Mouse (Mus musculus) intestine, embryonic 15.5 days (tissue): ENCODE measurements around the gene Abcc12. TPM values are rescaled to one million over a fixed set of nuclear protein-coding genes. Genes with fewer than 3 reads are reported as not detected.

Source experiments
- ATAC-seq: fragments of 200-750 bp; cut with Nextera tagmentation; 2 replicates; pipeline ENCODE4 v1.8.0; 2017; ENCODE audit warnings: moderate TSS enrichment, moderate library complexity
- H3K27ac ChIP-seq: fragments of 300-500 bp; sonication (generic); 2 replicates; pipeline ENCODE4 v1.5.1; 2015; ENCODE audit warnings: mild to moderate bottlenecking, inconsistent platforms
- H3K27me3 ChIP-seq: fragments of 300-500 bp; sonication (generic); replicated peaks from 2 replicates; pipeline ENCODE4 v1.6.1; 2015; ENCODE audit warnings: inconsistent platforms
- H3K36me3 ChIP-seq: fragments of 300-500 bp; sonication (generic); 2 replicates; pipeline ENCODE4 v1.6.1; 2015; ENCODE audit warnings: inconsistent platforms
- H3K4me1 ChIP-seq: fragments of 300-500 bp; sonication (generic); replicated peaks from 2 replicates; pipeline ENCODE4 v1.6.1; 2015; ENCODE audit warnings: inconsistent platforms
- H3K4me2 ChIP-seq: fragments of 300-500 bp; sonication (generic); replicated peaks from 2 replicates; pipeline ENCODE4 v1.6.1; 2015; ENCODE audit warnings: mild to moderate bottlenecking, inconsistent platforms
- H3K4me3 ChIP-seq: fragments of 300-500 bp; sonication (generic); replicated peaks from 2 replicates; pipeline ENCODE4 v1.5.1; 2015; ENCODE audit warnings: inconsistent platforms
- H3K9ac ChIP-seq: fragments of 300-500 bp; sonication (generic); 2 replicates; pipeline ENCODE4 v1.6.1; 2015; ENCODE audit warnings: inconsistent platforms
- H3K9me3 ChIP-seq: fragments of 300-500 bp; sonication (generic); 2 replicates; pipeline ENCODE4 v1.6.1; 2016; ENCODE audit warnings: inconsistent platforms
- WGBS: fragments of 180-500 bp; shearing (Covaris S2); methylation state at CpG from one replicate; pipeline ENCODE4 v1.1.7; 2015; 5-methylcytosine and 5-hydroxymethylcytosine counted together
- polyA plus RNA-seq: library from polyadenylated mRNA; unstranded; fragments of >200 nt; fragmentation: Nextera tagmentation; extraction: Ambion mirVana; gene quantifications from 2 replicates; pipeline ENCODE4 v1.2.1, GENCODE M21; 2015

Abcc12 gene
- polyA plus RNA-seq, 1 experiment from 2014 or later, result 0.20 TPM

GRCm38 (mm10) chr8:86563674-86564073 is 16.8 kb downstream of the Abcc12 start:
- H3K4me3 ChIP-seq, result no peak overlapping the region
- no peak overlapping the region for H3K4me2 ChIP-seq
- H3K9me3 ChIP-seq, result no peaks in the 10 kb centered on the region
- WGBS, result 82% methylated on average over 9 of the region's 9 CpGs
- no peaks in the 10 kb centered on the region for H3K36me3 ChIP-seq
- H3K27me3 ChIP-seq, result no peaks in the 10 kb centered on the region
- no peak overlapping the region for H3K27ac ChIP-seq
- H3K4me1 ChIP-seq, result no peaks in the 10 kb centered on the region
- H3K9ac ChIP-seq, result no peak overlapping the region
- no peak for ATAC-seq

- no peak for ATAC-seq
- no peaks in the 10 kb centered on the region for H3K27me3 ChIP-seq
- no peaks in the 10 kb centered on the region for H3K4me1 ChIP-seq
- no peaks in the 10 kb centered on the region for H3K36me3 ChIP-seq
- H3K9me3 ChIP-seq, result no peaks in the 10 kb centered on the region
- H3K9ac ChIP-seq, result no peak overlapping the region
- 73% methylated on average over 1 of the region's 1 CpGs for WGBS
- no peak overlapping the region for H3K4me3 ChIP-seq
- H3K27ac ChIP-seq, result no peak overlapping the region
- H3K4me2 ChIP-seq, result no peak overlapping the region
These were observed 18.7 kb downstream of the Abcc12 start for GRCm38 (mm10) chr8:86561737-86562136.

GRCm38 (mm10) chr8:86560688-86561065 is 19.8 kb downstream of the Abcc12 start:
- H3K4me2 ChIP-seq, result no peak overlapping the region
- no peaks in the 10 kb centered on the region for H3K36me3 ChIP-seq
- no peak for ATAC-seq
- no peaks in the 10 kb centered on the region for H3K4me1 ChIP-seq
- no peak overlapping the region for H3K9ac ChIP-seq
- 81% methylated on average over 10 of the region's 10 CpGs for WGBS
- no peaks in the 10 kb centered on the region for H3K27me3 ChIP-seq
- H3K4me3 ChIP-seq, result no peak overlapping the region
- H3K27ac ChIP-seq, result no peak overlapping the region
- H3K9me3 ChIP-seq, result no peaks in the 10 kb centered on the region

GRCm38 (mm10) chr8:86559947-86560687 is 20.4 kb downstream of the Abcc12 start:
- no peaks in the 10 kb centered on the region for H3K4me1 ChIP-seq
- H3K36me3 ChIP-seq, result no peaks in the 10 kb centered on the region
- H3K4me2 ChIP-seq, result no peak overlapping the region
- no peak overlapping the region for H3K27ac ChIP-seq
- WGBS, result 79% methylated on average over 15 of the region's 15 CpGs
- H3K27me3 ChIP-seq, result no peaks in the 10 kb centered on the region
- no peak overlapping the region for H3K4me3 ChIP-seq
- H3K9me3 ChIP-seq, result no peaks in the 10 kb centered on the region
- no peak for ATAC-seq
- no peak overlapping the region for H3K9ac ChIP-seq

- no peaks in the 10 kb centered on the region for H3K9me3 ChIP-seq
- 66% methylated on average over 15 of the region's 15 CpGs for WGBS
- no peak overlapping the region for H3K9ac ChIP-seq
These were observed 23.1 kb downstream of the Abcc12 start for GRCm38 (mm10) chr8:86557186-86558045.

GRCm38 (mm10) chr8:86555564-86555963 is 24.9 kb downstream of the Abcc12 start:
- Histone ChIP-seq H3K9ac (no peak overlapping the region), H3K36me3 (no peaks in the 10 kb centered on the region), H3K4me1 (no peaks in the 10 kb centered on the region), H3K27ac (no peak overlapping the region), H3K9me3 (no peaks in the 10 kb centered on the region), H3K4me2 (no peak overlapping the region), H3K27me3 (no peaks in the 10 kb centered on the region), H3K4me3 (no peak overlapping the region)
- ATAC-seq, result no peak
- WGBS, result 89% methylated on average over 2 of the region's 2 CpGs

More at GRCm38 (mm10) chr8:86557186-86558045, 23.1 kb downstream of the Abcc12 start:
- no peak for ATAC-seq
- H3K27ac ChIP-seq, result no peak overlapping the region
- no peak overlapping the region for H3K4me2 ChIP-seq
- no peak overlapping the region for H3K4me3 ChIP-seq
- H3K27me3 ChIP-seq, result no peaks in the 10 kb centered on the region
- H3K4me1 ChIP-seq, result no peaks in the 10 kb centered on the region
- H3K36me3 ChIP-seq, result no peaks in the 10 kb centered on the region

- H3K36me3 ChIP-seq, result no peaks in the 10 kb centered on the region
- H3K4me1 ChIP-seq, result no peaks in the 10 kb centered on the region
- no peaks in the 10 kb centered on the region for H3K9me3 ChIP-seq
- no peak for ATAC-seq
- H3K27me3 ChIP-seq, result no peaks in the 10 kb centered on the region
- no peak overlapping the region for H3K27ac ChIP-seq
- H3K9ac ChIP-seq, result no peak overlapping the region
- 76% methylated on average over 12 of the region's 12 CpGs for WGBS
- H3K4me3 ChIP-seq, result no peak overlapping the region
- no peak overlapping the region for H3K4me2 ChIP-seq
These were observed 26.1 kb downstream of the Abcc12 start for GRCm38 (mm10) chr8:86554220-86554891.

- H3K27ac ChIP-seq, result no peak overlapping the region
- no peak for ATAC-seq
- 90% methylated on average over 10 of the region's 10 CpGs for WGBS
These were observed 30.0 kb downstream of the Abcc12 start for GRCm38 (mm10) chr8:86550516-86550915.

GRCm38 (mm10) chr8:86546001-86546400 is 34.5 kb downstream of the Abcc12 start:
- H3K9ac ChIP-seq, result no peak overlapping the region
- no peak overlapping the region for H3K27ac ChIP-seq
- H3K27me3 ChIP-seq, result no peaks in the 10 kb centered on the region
- H3K9me3 ChIP-seq, result no peaks in the 10 kb centered on the region
- ATAC-seq, result no peak
- H3K4me1 ChIP-seq, result no peaks in the 10 kb centered on the region
- 93% methylated on average over 1 of the region's 1 CpGs for WGBS
- H3K36me3 ChIP-seq, result no peaks in the 10 kb centered on the region
- H3K4me3 ChIP-seq, result no peak overlapping the region
- H3K4me2 ChIP-seq, result no peak overlapping the region

More at GRCm38 (mm10) chr8:86550516-86550915, 30.0 kb downstream of the Abcc12 start:
- Histone ChIP-seq H3K36me3 (no peaks in the 10 kb centered on the region), H3K4me3 (no peak overlapping the region), H3K4me1 (no peaks in the 10 kb centered on the region), H3K27me3 (no peaks in the 10 kb centered on the region), H3K9me3 (no peaks in the 10 kb centered on the region), H3K4me2 (no peak overlapping the region), H3K9ac (no peak overlapping the region)

GRCm38 (mm10) chr8:86540906-86541305 is 39.6 kb downstream of the Abcc12 start:
- Histone ChIP-seq H3K9me3 (no peaks in the 10 kb centered on the region), H3K4me2 (no peak overlapping the region), H3K27me3 (no peaks in the 10 kb centered on the region), H3K4me3 (no peak overlapping the region), H3K9ac (no peak overlapping the region), H3K36me3 (no peaks in the 10 kb centered on the region), H3K27ac (no peak overlapping the region), H3K4me1 (0 out of 2 replicates have a peak, but pooled peaks cover 5% of the 10 kb centered on the region)
- ATAC-seq, result no peak
- WGBS, result 86% methylated on average over 6 of the region's 6 CpGs

- 92% methylated on average over 2 of the region's 2 CpGs for WGBS
- H3K27ac ChIP-seq, result no peak overlapping the region
- no peak overlapping the region for H3K4me2 ChIP-seq
- no peaks in the 10 kb centered on the region for H3K27me3 ChIP-seq
- no peak for ATAC-seq
- no peaks in the 10 kb centered on the region for H3K9me3 ChIP-seq
- H3K4me3 ChIP-seq, result no peak overlapping the region
- 0 out of 2 replicates have a peak, but pooled peaks cover 5% of the 10 kb centered on the region for H3K4me1 ChIP-seq
- no peak overlapping the region for H3K9ac ChIP-seq
- no peaks in the 10 kb centered on the region for H3K36me3 ChIP-seq
These were observed 40.1 kb downstream of the Abcc12 start for GRCm38 (mm10) chr8:86540376-86540775.

GRCm38 (mm10) chr8:86536663-86536987 is 43.9 kb downstream of the Abcc12 start:
- WGBS, result 66% methylated on average over 3 of the region's 3 CpGs

More at GRCm38 (mm10) chr8:86536663-86536987, 43.9 kb downstream of the Abcc12 start:
- 0 out of 2 replicates have a peak, but pooled peaks cover 5% of the 10 kb centered on the region for H3K4me1 ChIP-seq
- H3K4me2 ChIP-seq, result no peak overlapping the region
- H3K36me3 ChIP-seq, result no peaks in the 10 kb centered on the region
- no peak overlapping the region for H3K4me3 ChIP-seq
- no peaks in the 10 kb centered on the region for H3K27me3 ChIP-seq
- peak; percentile 28; the same call in 1 of the 2 replicates for ATAC-seq
- H3K9me3 ChIP-seq, result no peaks in the 10 kb centered on the region
- H3K9ac ChIP-seq, result no peak overlapping the region
- no peak overlapping the region for H3K27ac ChIP-seq
